Mouse (Mus musculus) telencephalon, adult 2 months (tissue): Measurements from ENCODE around the gene Polrmt.

Source experiments
- DNase-seq: peaks from one replicate; pipeline ENCODE4 v3.0.0-alpha.2; 2011; ENCODE audit warnings: low read depth, low spot score

Gene Polrmt

GRCm38 (mm10) chr10:79745898-79746773 is at the start of gene Polrmt:
Gene Polrmt, minus strand, starts transcription at chr10:79746581.
- DNase-seq = peak; percentile 97

- DNase-seq = no peak
These were observed 49.5 kb upstream of the Polrmt start for GRCm38 (mm10) chr10:79795905-79796304.

- no peak for DNase-seq
These were observed 48.1 kb upstream of the Polrmt start for GRCm38 (mm10) chr10:79794491-79794931.

DNA sequence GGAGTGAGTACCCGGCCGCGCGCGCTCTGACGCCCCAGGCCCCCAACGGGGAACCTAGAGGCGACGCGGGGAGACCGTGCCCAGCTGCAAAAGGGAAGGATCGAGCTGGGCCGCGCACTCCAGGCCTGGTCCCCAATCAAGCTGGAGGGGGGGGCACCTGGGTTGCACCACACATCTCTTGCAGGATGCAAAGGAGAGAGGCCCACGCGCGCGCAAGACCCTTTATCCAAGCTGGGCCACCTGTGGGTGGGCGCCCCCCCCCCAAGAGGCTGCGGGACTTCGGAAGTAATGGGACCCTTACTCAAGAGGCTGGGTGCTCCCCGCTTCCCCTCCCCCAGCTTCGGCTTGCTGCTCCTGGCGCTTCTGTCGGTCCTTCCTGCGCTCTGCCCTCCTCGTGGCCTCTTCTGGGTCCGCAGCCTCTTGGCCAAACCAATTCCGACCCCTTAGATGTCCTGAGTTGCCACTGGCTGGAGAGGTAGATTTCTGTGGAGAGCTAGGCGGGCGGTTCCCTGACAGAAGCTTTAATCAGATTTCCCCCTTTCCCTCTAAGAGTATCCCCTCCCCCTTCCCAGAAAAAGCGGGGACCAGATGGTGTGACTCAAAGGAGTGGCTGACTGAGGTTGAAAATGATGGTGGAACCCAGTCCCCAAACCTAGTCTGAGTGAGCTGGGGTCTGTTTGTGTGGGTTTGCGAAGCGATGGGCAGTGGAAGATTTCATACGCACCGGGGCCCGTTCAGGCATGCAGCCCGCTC is 47.5 kb upstream of the Polrmt start:
- peak; percentile 64 for DNase-seq

GRCm38 (mm10) chr10:79793051-79793737 is 46.8 kb upstream of the Polrmt start, which contains the start of gene Palm:
Gene Palm, plus strand, starts transcription at chr10:79793572.
- no peak for DNase-seq

- no peak for DNase-seq
These were observed 46.1 kb upstream of the Polrmt start for GRCm38 (mm10) chr10:79792339-79793040.

- no peak for DNase-seq
These were observed 44.5 kb upstream of the Polrmt start, which contains the start of gene Prss57 for GRCm38 (mm10) chr10:79790861-79791260. Gene Prss57, minus strand, starts transcription at chr10:79790961.

GRCm38 (mm10) chr10:79789581-79789980 is 43.2 kb upstream of the Polrmt start:
- no peak for DNase-seq

DNA sequence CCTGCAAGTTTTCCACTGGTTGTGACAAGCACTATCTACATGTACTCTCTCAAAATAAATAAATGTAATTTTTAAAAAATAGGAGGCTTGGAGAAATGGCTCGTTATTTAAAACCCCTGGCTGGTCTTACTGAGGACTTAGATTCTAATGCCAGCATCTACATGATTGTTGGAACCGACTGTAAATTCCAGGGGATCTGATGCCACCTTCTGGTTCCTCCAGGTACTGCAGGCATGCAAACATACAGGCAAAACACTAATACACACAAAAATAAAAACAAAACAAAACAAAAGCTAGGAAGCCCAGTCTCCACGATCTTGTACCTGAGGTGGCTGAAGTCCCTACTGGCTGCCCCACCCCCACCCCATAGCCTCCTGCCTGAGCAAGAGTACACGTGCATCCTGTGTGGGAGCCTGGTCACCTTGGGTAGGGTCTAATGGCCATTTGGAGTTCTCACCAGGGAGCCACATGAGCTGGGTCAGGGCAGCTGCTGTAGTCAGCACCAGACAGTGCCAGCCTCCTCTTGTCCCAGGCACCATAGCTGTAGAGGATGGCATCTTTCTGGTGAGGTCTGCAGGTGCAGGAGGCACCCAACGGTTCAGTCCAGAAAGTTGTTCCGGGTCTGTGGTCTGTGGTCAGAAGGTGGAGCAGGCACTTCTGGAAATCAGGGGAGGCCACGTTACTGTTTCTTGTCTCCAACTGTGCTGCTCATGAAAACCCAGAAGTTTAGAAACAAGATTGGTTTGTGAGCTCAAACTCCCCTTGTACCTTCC is 42.2 kb upstream of the Polrmt start:
- DNase-seq = no peak

DNA sequence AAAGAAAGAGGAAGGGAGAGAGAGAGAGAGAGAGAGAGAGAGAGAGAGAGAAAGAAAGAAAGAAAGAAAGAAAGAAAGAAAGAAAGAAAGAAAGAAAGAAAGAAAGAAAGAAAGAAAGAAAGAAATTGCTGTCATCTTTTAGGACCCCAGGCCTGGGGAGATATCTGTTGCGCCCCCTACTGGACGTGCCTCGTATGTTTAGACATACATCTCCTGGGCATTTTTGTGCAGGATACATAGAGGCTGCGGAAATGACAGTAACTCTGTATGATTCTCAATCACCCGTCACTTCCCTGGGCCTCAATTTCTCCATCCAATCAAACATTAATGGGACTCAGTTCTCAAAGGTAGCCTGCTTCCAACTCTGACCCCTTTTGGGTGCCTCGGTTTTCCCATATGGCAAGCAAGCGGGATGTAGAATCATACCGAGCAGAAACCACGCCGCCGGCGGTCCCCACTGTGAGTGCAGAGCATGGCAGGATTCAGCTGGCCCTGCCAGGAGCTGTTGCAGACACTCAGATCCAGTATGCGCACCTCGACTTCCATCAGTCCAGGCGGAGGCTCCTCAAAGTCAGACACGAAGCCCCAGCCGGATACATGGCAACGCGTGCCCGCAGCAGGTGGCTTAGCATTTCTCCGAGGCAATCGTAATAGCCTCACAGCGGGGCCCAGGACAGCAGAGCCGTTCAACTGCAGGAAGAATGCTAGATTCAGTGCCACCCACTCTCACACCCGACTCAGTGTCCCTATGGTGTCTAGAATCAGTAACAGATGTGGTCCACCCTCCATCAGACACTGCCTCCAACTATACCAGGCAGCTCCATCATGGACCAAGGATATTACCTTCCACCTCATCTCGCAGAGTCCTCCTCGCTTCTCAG is 37.8 kb upstream of the Polrmt start:
- no peak for DNase-seq

- no peak for DNase-seq
These were observed 36.7 kb upstream of the Polrmt start for GRCm38 (mm10) chr10:79783050-79783449.

DNA sequence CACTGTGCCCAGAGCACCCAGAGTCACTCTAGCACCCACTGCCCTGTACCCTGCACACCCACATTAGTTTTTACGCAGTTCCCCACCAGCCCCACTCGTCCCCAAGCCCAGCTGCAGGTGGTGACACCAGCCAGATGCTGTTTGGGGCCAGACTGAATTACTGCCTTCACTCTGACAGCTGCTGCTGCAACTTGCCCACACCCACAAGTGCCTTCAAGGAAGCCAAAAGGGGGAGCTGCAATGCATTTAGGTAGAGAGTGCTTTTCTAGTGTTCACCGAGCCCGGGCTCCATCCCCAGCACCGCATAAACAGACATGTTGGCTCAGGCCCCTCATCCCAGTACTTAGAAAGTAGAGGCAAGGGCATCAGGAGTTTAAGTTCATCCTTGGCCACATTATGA is 35.6 kb upstream of the Polrmt start:
- DNase-seq = no peak

DNA sequence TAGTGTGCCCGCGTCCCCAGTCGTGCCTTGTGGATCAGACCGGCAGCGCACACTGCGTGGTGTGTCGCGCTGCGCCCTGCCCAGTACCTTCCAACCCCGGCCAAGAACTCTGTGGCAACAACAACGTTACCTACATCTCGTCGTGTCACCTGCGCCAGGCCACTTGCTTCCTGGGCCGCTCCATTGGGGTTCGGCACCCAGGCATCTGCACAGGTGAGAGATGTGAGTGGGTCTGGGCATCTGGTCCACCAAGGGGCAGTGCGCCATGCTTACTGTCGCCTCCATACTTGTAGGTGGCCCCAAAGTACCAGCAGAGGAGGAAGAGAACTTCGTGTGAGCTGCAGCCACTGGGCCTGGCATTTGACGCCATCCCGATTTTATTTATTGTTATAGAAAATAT is 34.8 kb upstream of the Polrmt start:
- no peak for DNase-seq

DNA sequence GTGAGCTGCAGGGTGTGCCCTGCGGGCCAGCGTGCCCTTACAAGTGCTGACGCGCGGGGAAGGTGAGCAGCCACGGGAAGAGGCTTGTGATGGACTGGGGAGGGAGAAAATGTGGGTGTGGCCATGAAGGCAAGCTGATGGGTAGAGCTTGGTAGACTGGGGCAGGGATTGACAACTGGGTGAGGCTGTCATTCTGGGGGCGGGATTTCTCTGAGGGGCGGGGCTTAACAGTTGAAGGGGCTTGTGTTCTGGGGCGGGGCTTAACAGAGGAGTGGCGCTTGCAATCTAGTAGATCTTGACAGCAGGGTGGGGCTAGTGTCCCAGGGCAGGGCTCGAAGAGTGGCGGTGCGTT is 34.3 kb upstream of the Polrmt start:
- DNase-seq = peak; percentile 90

DNA sequence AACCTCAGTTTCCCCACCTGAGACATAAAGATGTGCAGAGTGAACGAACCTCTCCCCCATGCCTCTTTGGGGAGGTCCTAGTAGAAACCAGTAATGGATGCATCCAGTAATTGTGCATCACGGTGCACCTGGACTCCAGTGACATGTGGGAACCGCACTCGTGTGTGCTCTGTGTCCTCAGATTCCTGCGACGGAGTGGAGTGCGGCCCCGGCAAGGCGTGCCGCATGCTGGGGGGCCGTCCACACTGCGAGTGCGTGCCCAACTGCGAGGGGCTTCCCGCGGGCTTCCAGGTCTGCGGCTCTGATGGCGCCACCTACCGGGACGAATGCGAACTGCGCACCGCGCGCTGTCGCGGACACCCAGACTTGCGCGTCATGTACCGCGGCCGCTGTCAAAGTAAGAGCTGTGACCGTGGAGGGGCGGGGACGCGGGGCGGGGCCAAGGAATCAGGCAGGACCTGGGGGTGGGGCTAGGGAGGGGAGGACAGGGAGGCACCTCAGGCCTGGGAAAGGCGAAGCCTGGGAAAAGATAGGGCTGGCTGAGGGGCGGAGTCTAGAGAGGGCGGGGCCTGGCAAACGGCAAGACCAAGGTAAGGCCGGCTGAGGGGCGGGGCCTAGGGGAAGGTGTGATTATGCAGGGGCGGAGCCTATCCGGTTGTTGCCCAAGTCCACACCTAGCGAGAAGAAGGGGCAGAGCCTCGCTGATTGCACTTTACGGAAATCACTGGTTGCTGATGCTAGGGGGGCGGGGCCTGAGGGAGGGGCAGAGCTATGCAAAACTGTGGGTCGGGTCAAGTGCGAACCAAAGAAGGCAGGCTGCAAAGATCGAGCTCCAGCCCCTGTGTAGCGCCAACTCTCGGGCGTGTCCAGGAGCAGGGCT is 33.6 kb upstream of the Polrmt start:
- peak; percentile 96 for DNase-seq

DNA sequence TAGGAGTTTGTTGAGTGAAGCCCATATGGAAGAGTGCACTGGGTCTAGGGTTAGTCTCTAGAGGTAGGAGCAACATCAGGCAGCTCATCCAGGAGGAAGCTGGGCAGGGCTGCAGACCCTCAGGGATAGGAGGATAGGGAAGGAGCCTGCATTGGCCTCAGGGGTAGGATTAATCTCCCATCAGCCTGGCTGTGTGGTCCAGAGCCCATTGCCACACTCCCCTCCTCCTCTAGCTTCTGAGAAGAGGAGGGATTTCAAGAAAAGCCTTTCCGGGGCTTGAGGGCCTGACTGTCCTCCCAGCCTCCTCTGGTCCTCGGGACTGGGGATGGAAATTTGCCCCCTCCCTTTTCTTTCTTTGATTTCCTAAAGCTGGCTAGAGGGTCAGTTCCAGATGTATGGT is 32.8 kb upstream of the Polrmt start:
- no peak for DNase-seq

DNA sequence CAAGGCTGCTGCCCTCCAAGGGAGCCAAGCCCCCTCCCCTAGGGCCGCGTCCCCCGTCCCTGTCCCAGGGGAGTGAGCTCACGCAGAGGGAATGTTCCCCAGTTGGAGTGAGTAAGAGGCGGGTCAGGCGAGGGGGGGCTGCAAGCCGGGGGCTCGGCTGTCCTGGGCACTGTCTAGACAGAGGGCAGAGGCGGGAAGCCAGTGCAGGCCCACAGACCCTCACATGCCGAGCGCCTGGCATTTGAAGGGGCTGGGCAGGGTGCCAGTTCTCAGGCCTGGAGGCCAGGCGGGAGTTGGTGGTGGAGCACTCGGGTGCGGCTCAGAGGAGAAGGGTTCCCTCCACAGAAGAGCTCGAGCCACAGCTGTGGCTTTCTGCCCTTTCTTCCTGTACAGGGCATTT is 31.6 kb upstream of the Polrmt start:
- DNase-seq = no peak

- DNase-seq = no peak
These were observed 30.7 kb upstream of the Polrmt start, which contains the start of gene Fstl3 for GRCm38 (mm10) chr10:79777103-79777531. Gene Fstl3, plus strand, starts transcription at chr10:79777272.
